Mouse (Mus musculus) small intestine, adult 2 months (tissue): Measurements from ENCODE around the gene Parp11.

Experiments
- CTCF ChIP-seq: fragments of 200-500 bp; IDR thresholded peaks from 2 replicates; pipeline ENCODE4 v1.5.1; 2012; ENCODE audit warnings: low read depth, mild to moderate bottlenecking, control low read depth, inconsistent platforms, low read length, moderate library complexity, mixed read lengths; ENCODE audit not compliant: insufficient replicate concordance, insufficient read length; ENCODE audit errors: extremely low read depth
- POLR2A ChIP-seq: fragments of 200-500 bp; IDR thresholded peaks from 2 replicates; pipeline ENCODE4 v1.6.1; 2012; ENCODE audit warnings: low read depth, mild to moderate bottlenecking, control low read depth, inconsistent platforms, low read length, moderate library complexity

DNA sequence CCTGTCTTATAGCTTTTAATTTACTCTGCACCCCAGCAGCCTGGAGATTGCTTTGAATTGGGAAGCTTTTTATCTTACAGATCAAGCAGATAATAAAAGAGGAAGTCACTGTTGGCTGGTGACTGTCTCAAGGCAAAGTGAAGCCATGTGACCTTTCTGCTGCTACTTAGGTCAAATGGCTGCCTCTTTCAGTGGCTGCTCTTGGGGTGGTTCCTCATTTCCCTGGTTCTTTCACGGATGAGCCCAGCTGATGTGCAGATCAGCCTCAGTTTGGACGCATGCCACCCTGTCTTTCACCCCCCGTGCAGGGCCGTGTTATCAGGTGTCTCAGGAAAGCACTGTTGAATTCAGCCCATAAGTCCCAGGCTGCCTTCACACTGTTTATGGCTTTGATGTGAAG lies 25.4 kb downstream of the Parp11 start:
- TF ChIP-seq CTCF (no peak), POLR2A (no peak)
